Mouse (Mus musculus): ENCODE measurements around the gene Pax7.
A peak's percentile ranks its signal among the peaks of the same experiment; 100 is the strongest.

DNA sequence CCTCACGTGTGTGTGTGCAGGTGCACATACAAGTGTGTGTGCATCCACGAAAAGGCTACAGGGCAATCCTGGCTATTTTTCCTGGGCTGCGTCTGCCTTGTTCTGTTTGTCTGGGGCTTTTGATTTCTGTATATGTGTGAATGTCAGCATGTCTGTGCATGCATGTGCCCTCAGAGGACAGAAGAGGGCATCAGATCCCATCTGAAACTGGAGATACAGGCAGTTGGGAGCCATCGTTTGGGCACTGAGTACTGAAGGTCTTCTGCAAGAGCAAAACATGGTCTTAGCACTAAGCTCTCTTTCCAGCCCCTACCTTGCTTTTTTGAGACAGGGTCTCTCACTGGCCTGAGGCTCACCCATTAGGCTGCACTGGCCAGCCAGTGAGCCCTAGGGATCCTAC lies 45.1 kb upstream of the Pax7 start:
- no peak for TF ChIP-seq POLR2A (IDR thresholded peaks at IDR 0.05; ENCODE audit: low read depth, low read length)
- TF ChIP-seq CTCF (conservative IDR thresholded peaks at IDR 0.05; ENCODE audit: insufficient read depth, insufficient read length, low read depth, low read length), result peak; percentile 40; the same call in 1 of the 2 replicates

Measured in kidney, adult 2 months (tissue).